Mouse (Mus musculus) adrenal gland, postnatal 0 days (tissue): Measurements from ENCODE around the gene Ier2. TPM values are rescaled to one million over a fixed set of nuclear protein-coding genes. Genes with fewer than 3 reads are reported as not detected.

Experiments used
- polyA plus RNA-seq: library from polyadenylated mRNA; unstranded; fragments of >200 nt; fragmentation: Nextera tagmentation; extraction: Ambion mirVana; gene quantifications from 2 replicates; pipeline ENCODE4 v1.2.1, GENCODE M21; 2015

Gene Ier2
- 56.1 and 58.9 TPM in 2 replicates for polyA plus RNA-seq

DNA sequence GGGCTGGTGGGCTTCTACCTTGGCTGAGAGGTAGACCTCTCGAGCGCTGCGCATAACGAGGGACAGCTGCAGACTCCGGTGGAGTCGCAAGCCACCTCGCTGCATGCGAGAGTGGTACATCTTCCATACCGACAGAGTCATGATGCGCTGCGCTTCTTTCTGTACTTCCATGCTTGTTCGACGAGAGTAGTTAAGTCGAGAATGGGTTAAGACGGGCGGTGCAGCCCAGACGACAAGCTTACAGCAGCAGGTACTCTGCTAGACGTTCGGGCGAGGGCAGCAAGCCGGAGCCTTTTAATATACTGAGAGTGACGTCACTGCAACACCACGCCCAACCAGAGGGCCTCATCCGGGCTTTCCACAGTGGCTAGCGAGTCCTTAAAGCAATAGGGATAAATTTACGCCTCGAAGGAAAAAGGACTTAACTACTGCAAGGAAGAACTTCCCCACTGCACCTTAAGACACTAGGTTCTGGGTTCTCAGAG, at the start of gene Ier2:
TSS of gene Ier2 (minus strand) at position 272 of the 485 bp plus-strand sequence.

GRCm38 (mm10) chr8:84700941-84701911, 38.6 kb upstream of the Ier2 start, which contains the start of gene Lyl1:
Gene Lyl1, plus strand, starts transcription at chr8:84701457.

DNA sequence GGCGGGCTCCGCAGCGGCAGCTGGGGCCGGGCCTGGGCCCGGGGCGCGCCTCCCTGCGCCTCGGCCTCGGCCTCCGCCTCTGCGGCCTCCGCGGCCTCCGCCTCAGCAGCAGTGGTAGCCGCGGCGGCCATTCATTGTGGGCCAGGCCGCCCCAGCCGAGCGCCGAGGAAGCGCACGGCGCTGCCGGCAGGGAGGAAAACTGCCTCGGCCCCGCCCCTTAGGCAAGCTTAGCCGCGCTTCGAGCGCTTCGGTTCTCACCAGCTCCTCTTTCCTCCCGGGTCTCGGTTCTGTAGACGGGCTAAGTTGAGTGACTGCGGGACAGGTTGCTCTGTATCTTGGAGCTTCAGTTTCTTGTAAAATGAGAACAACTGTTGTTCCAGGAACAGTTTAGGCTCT, 25.1 kb upstream of the Ier2 start, which contains the start of gene Nacc1:
TSS of gene Nacc1 (minus strand) at position 158 of the 396 bp plus-strand sequence.

GRCm38 (mm10) chr8:84686191-84687002, 23.7 kb upstream of the Ier2 start, which contains the start of gene Trmt1:
Gene Trmt1, plus strand, starts transcription at chr8:84686307.

Other genes with a start within 250 kb of the Ier2 start
- 45.7 and 56.8 TPM in 2 replicates for gene Trmt1, start 23.5 kb upstream of the Ier2 start, polyA plus RNA-seq
- gene Nacc1, start 25.0 kb upstream of the Ier2 start, polyA plus RNA-seq: 6.6 and 9.1 TPM in 2 replicates
- gene Lyl1, start 38.6 kb upstream of the Ier2 start, polyA plus RNA-seq: 5.0 and 7.0 TPM in 2 replicates
- 1.7 and 3.0 TPM in 2 replicates for gene G430095P16Rik, start 60.2 kb upstream of the Ier2 start, polyA plus RNA-seq
- 22.8 and 26.3 TPM in 2 replicates for gene Nfix, start 137.5 kb upstream of the Ier2 start, polyA plus RNA-seq
- gene Dand5, start 160.0 kb upstream of the Ier2 start, polyA plus RNA-seq: 6.6 and 9.9 TPM in 2 replicates
- gene Gadd45gip1, start 168.7 kb upstream of the Ier2 start, polyA plus RNA-seq: 74.9 and 88.3 TPM in 2 replicates
- gene Rad23a, start 177.8 kb upstream of the Ier2 start, polyA plus RNA-seq: 80.9 and 112 TPM in 2 replicates
- 326 and 438 TPM in 2 replicates for gene Calr, start 184.1 kb upstream of the Ier2 start, polyA plus RNA-seq
- 34.4 and 47.4 TPM in 2 replicates for gene Farsa, start 194.1 kb upstream of the Ier2 start, polyA plus RNA-seq
- 52.9 and 54.5 TPM in 2 replicates for gene Syce2, start 209.3 kb upstream of the Ier2 start, polyA plus RNA-seq
- 29.7 and 48.4 TPM in 2 replicates for gene Gcdh, start 231.1 kb upstream of the Ier2 start, polyA plus RNA-seq
- 9.0 and 20.1 TPM in 2 replicates for gene Klf1, start 239.1 kb upstream of the Ier2 start, polyA plus RNA-seq
- 10.5 and 16.2 TPM in 2 replicates for gene Dnase2a, start 245.7 kb upstream of the Ier2 start, polyA plus RNA-seq